Mouse (Mus musculus): ENCODE measurements around the gene Psrc1. TPM values are rescaled to one million over a fixed set of nuclear protein-coding genes. Genes with fewer than 3 reads are reported as not detected.

Psrc1 gene
- polyA plus RNA-seq, 1 experiment from 2014 or later: 25.4 TPM

Other genes with a start within 250 kb of the Psrc1 start
- 74.7 and 76.3 TPM in 2 replicates for gene Gnai3, start 237.7 kb upstream of the Psrc1 start, polyA plus RNA-seq (2015; fragmentation: Nextera tagmentation; extraction: Ambion mirVana)
- gene Gpr61, start 229.0 kb upstream of the Psrc1 start, polyA plus RNA-seq (2015; fragmentation: Nextera tagmentation; extraction: Ambion mirVana): 0.14 TPM in 1 of 2 replicates, not detected in the other
- 2.6 and 2.8 TPM in 2 replicates for gene Amigo1, start 197.5 kb upstream of the Psrc1 start, polyA plus RNA-seq (2015; fragmentation: Nextera tagmentation; extraction: Ambion mirVana)
- gene Cyb561d1, start 182.6 kb upstream of the Psrc1 start, polyA plus RNA-seq (2015; fragmentation: Nextera tagmentation; extraction: Ambion mirVana): 2.3 and 3.1 TPM in 2 replicates
- gene Atxn7l2, start 172.9 kb upstream of the Psrc1 start, polyA plus RNA-seq (2015; fragmentation: Nextera tagmentation; extraction: Ambion mirVana): 7.5 and 8.7 TPM in 2 replicates
- 2.4 and 3.2 TPM in 2 replicates for gene Sypl2, start 157.2 kb upstream of the Psrc1 start, polyA plus RNA-seq (2015; fragmentation: Nextera tagmentation; extraction: Ambion mirVana)
- 213 and 243 TPM in 2 replicates for gene Psma5, start 126.9 kb upstream of the Psrc1 start, polyA plus RNA-seq (2015; fragmentation: Nextera tagmentation; extraction: Ambion mirVana)
- gene Sort1, start 99.8 kb upstream of the Psrc1 start, polyA plus RNA-seq (2015; fragmentation: Nextera tagmentation; extraction: Ambion mirVana): 8.9 and 11.9 TPM in 2 replicates
- 40.7 and 45.8 TPM in 2 replicates for gene Mybphl, start 18.9 kb upstream of the Psrc1 start, polyA plus RNA-seq (2015; fragmentation: Nextera tagmentation; extraction: Ambion mirVana)
- 2.1 and 3.1 TPM in 2 replicates for gene Celsr2, start 31.7 kb downstream of the Psrc1 start, polyA plus RNA-seq (2015; fragmentation: Nextera tagmentation; extraction: Ambion mirVana)
- gene Sars, start 61.4 kb downstream of the Psrc1 start, polyA plus RNA-seq (2015; fragmentation: Nextera tagmentation; extraction: Ambion mirVana): 78.2 and 91.4 TPM in 2 replicates
- not detected in 2 replicates for gene 1700013F07Rik, start 150.3 kb downstream of the Psrc1 start, polyA plus RNA-seq (2015; fragmentation: Nextera tagmentation; extraction: Ambion mirVana)
- gene 5330417C22Rik, start 152.7 kb downstream of the Psrc1 start, polyA plus RNA-seq (2015; fragmentation: Nextera tagmentation; extraction: Ambion mirVana): 0.70 and 1.0 TPM in 2 replicates
- 28.2 and 30.6 TPM in 2 replicates for gene Tmem167b, start 178.6 kb downstream of the Psrc1 start, polyA plus RNA-seq (2015; fragmentation: Nextera tagmentation; extraction: Ambion mirVana)
- gene Taf13, start 187.9 kb downstream of the Psrc1 start, polyA plus RNA-seq (2015; fragmentation: Nextera tagmentation; extraction: Ambion mirVana): 27.0 and 29.0 TPM in 2 replicates
- 7.0 and 7.7 TPM in 2 replicates for gene Wdr47, start 207.4 kb downstream of the Psrc1 start, polyA plus RNA-seq (2015; fragmentation: Nextera tagmentation; extraction: Ambion mirVana)

All from heart, embryonic 13.5 days (tissue).